Mouse (Mus musculus) thymus, adult 2 months (tissue): ENCODE data around the gene Gm21983.

Experiments
- CTCF ChIP-seq: fragments of 200-500 bp; IDR thresholded peaks from 2 replicates; pipeline ENCODE4 v1.5.1; 2012; ENCODE audit warnings: mild to moderate bottlenecking, control low read depth, low read length, moderate library complexity, borderline replicate concordance; ENCODE audit not compliant: control insufficient read depth, poor library complexity, insufficient read depth; ENCODE audit errors: extremely low read depth
- POLR2A ChIP-seq: fragments of 200-500 bp; IDR thresholded peaks from 2 replicates; pipeline ENCODE4 v1.6.1; 2012; ENCODE audit warnings: mild to moderate bottlenecking, low read length, control low read depth, moderate library complexity; ENCODE audit not compliant: control insufficient read depth, poor library complexity, insufficient read depth; ENCODE audit errors: extremely low read depth

DNA sequence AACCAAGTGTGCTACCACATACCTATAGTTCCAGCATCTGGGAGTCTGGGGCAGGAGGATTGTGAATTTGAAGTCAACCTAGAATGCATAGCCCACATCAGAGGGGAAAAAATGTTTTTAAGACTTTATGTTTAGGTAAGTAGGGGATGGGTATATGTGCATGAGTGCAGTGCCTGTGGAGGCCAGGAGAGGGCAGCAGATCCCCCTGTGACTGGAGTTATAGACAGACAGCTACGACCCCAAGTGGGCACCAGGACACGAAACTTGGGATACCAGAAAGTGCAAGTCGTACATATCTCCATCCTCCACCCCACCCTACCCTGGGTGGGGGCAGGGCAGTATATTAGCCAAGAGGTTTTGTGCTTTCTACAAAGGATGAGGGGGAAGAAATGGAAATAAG lies 4.1 kb upstream of the Gm21983 start:
- TF ChIP-seq POLR2A (no peak), CTCF (peak; percentile 63; the same call in 1 of the 2 replicates)
